Mouse (Mus musculus): ENCODE data around the gene Ciita. TPM values are rescaled to one million over a fixed set of nuclear protein-coding genes. Genes with fewer than 3 reads are reported as not detected.

The Ciita gene
- total and polyA plus RNA-seq, 3 experiments: 39.1 to 69.6 (median 39.8) TPM

- in situ Hi-C loops (cut with MboI; ENCODE audit: low pct_ligation_motif_present, low pct_unique_long_range_greater_than_20kb, low sequenced_read_pairs): loop anchor here (25.0 kb wide), 1 partner anchor 441 kb away; no protein-coding TSS in a partner anchor
These were observed 48.5 kb downstream of the Ciita start for GRCm38 (mm10) chr16:10528382-10528781.

GRCm38 (mm10) chr16:10530179-10530578 lies 50.3 kb downstream of the Ciita start:
- no peak for DNase-seq (ENCODE audit: extremely low read depth)
- dilution Hi-C loops (cut with MboI; ENCODE audit: extremely low pct_ligation_motif_present, extremely low pct_unique_long_range_greater_than_20kb, low sequenced_read_pairs): no loop called here
- H3K9ac ChIP-seq (ENCODE audit: insufficient read depth, low read depth): no peak overlapping the region
- H3K79me2 ChIP-seq (replicated peaks; ENCODE audit: control insufficient read depth, extremely low read depth, insufficient read depth, poor library complexity, severe bottlenecking): no peaks in the 10 kb centered on the region
- H3K9me3 ChIP-seq (replicated peaks; ENCODE audit: low read length): no peaks in the 10 kb centered on the region
- H3K27ac ChIP-seq (ENCODE audit: insufficient read depth, low read depth): no peak overlapping the region
- in situ Hi-C loops (cut with MboI; ENCODE audit: low pct_ligation_motif_present, low pct_unique_long_range_greater_than_20kb, low sequenced_read_pairs): loop anchor here (25.0 kb wide), 1 partner anchor 443 kb away; no protein-coding TSS in a partner anchor
- H3K4me2 ChIP-seq (ENCODE audit: insufficient read depth, low read depth, poor library complexity, severe bottlenecking): no peak overlapping the region
- no peak for TF ChIP-seq CTCF (conservative IDR thresholded peaks at IDR 0.05 in 1 of 2, IDR thresholded peaks at IDR 0.05 in 1 of 2; ENCODE audit: low read depth in 2 of 2, low read length in 2 of 2)
- TF ChIP-seq EP300 (IDR thresholded peaks at IDR 0.05; ENCODE audit: low read length): no peak
- TF ChIP-seq TCF12 (IDR thresholded peaks at IDR 0.05; ENCODE audit: low read depth, low read length): no peak
- TF ChIP-seq JUN (IDR thresholded peaks at IDR 0.05; ENCODE audit: insufficient read depth, low read depth, low read length): no peak
- TF ChIP-seq JUND (conservative IDR thresholded peaks at IDR 0.05; ENCODE audit: low read depth, low read length): no peak
- TF ChIP-seq NELFE (IDR thresholded peaks at IDR 0.05; ENCODE audit: low read depth, low read length): no peak
- TF ChIP-seq ZC3H11A (IDR thresholded peaks at IDR 0.05; ENCODE audit: low read depth, low read length): no peak
- no peak for TF ChIP-seq NRF1 (IDR thresholded peaks at IDR 0.05; ENCODE audit: low read depth, low read length)
- no peak overlapping the region for H3K4me3 ChIP-seq (replicated peaks in 1 of 3; ENCODE audit: low read depth in 2 of 3, low read length in 2 of 3, poor library complexity in 1 of 3)
- H3K4me1 ChIP-seq (ENCODE audit: control insufficient read depth in 1 of 2, insufficient read depth in 2 of 2): no peaks in the 10 kb centered on the region
- peaks cover 48 to 95% of the 10 kb centered on the region in 2 experiments for H3K36me3 ChIP-seq (replicated peaks in 1 of 2; ENCODE audit: control insufficient read depth in 1 of 2, insufficient read depth in 1 of 2, low read length in 1 of 2)
- no peaks in the 10 kb centered on the region for H3K27me3 ChIP-seq (replicated peaks)

More at GRCm38 (mm10) chr16:10528382-10528781, 48.5 kb downstream of the Ciita start:
- Histone ChIP-seq H3K27ac (ENCODE audit: insufficient read depth, low read depth) (no peak overlapping the region), H3K4me2 (ENCODE audit: insufficient read depth, low read depth, poor library complexity, severe bottlenecking) (no peak overlapping the region), H3K79me2 (replicated peaks; ENCODE audit: control insufficient read depth, extremely low read depth, insufficient read depth, poor library complexity, severe bottlenecking) (no peaks in the 10 kb centered on the region), H3K4me3 (replicated peaks in 1 of 3; ENCODE audit: low read depth in 2 of 3, low read length in 2 of 3, poor library complexity in 1 of 3) (no peak overlapping the region), H3K4me1 (ENCODE audit: control insufficient read depth in 1 of 2, insufficient read depth in 2 of 2) (0 out of 4 replicates have a peak, but pooled peaks cover 0 to 4% of the 10 kb centered on the region in 2 experiments), H3K36me3 (replicated peaks in 1 of 2; ENCODE audit: control insufficient read depth in 1 of 2, insufficient read depth in 1 of 2, low read length in 1 of 2) (peaks cover 60 to 99% of the 10 kb centered on the region in 2 experiments), H3K9me3 (replicated peaks; ENCODE audit: low read length) (no peaks in the 10 kb centered on the region), H3K27me3 (replicated peaks) (no peaks in the 10 kb centered on the region), H3K9ac (ENCODE audit: insufficient read depth, low read depth) (no peak overlapping the region)
- no peak for TF ChIP-seq E2F4 (IDR thresholded peaks at IDR 0.05; ENCODE audit: insufficient replicate concordance, low read depth, low read length)
- TF ChIP-seq POLR2AphosphoS2 (IDR thresholded peaks at IDR 0.05; ENCODE audit: low read depth, low read length): peak; percentile 73; the same call in 1 of the 2 replicates
- dilution Hi-C loops (cut with MboI; ENCODE audit: extremely low pct_ligation_motif_present, extremely low pct_unique_long_range_greater_than_20kb, low sequenced_read_pairs): no loop called here
- DNase-seq (ENCODE audit: extremely low read depth): no peak

- in situ Hi-C loops (cut with MboI; ENCODE audit: low pct_ligation_motif_present, low pct_unique_long_range_greater_than_20kb, low sequenced_read_pairs): loop anchor here (25.0 kb wide), 1 partner anchor 446 kb away; no protein-coding TSS in a partner anchor
- H3K27me3 ChIP-seq (replicated peaks): no peaks in the 10 kb centered on the region
- peaks cover 21 to 86% of the 10 kb centered on the region in 2 experiments for H3K36me3 ChIP-seq (replicated peaks in 1 of 2; ENCODE audit: control insufficient read depth in 1 of 2, insufficient read depth in 1 of 2, low read length in 1 of 2)
- no peak overlapping the region for H3K9ac ChIP-seq (ENCODE audit: insufficient read depth, low read depth)
- H3K9me3 ChIP-seq (replicated peaks; ENCODE audit: low read length): no peaks in the 10 kb centered on the region
- TF ChIP-seq RCOR1 (conservative IDR thresholded peaks at IDR 0.05; ENCODE audit: low read depth, low read length) (no peak), ZMIZ1 (IDR thresholded peaks at IDR 0.05; ENCODE audit: low read depth, low read length) (0 out of 2 replicates have a peak, but pooled peaks have one; percentile 3)
- no peak overlapping the region for H3K27ac ChIP-seq (ENCODE audit: insufficient read depth, low read depth)
- dilution Hi-C loops (cut with MboI; ENCODE audit: extremely low pct_ligation_motif_present, extremely low pct_unique_long_range_greater_than_20kb, low sequenced_read_pairs): no loop called here
- no peak overlapping the region for H3K4me3 ChIP-seq (replicated peaks in 1 of 3; ENCODE audit: low read depth in 2 of 3, low read length in 2 of 3, poor library complexity in 1 of 3)
- H3K79me2 ChIP-seq (replicated peaks; ENCODE audit: control insufficient read depth, extremely low read depth, insufficient read depth, poor library complexity, severe bottlenecking): no peaks in the 10 kb centered on the region
- no peak overlapping the region for H3K4me2 ChIP-seq (ENCODE audit: insufficient read depth, low read depth, poor library complexity, severe bottlenecking)
- DNase-seq (ENCODE audit: extremely low read depth): no peak
- peaks cover 0 to 12% of the 10 kb centered on the region in 2 experiments; a peak in 2 of 4 replicates for H3K4me1 ChIP-seq (ENCODE audit: control insufficient read depth in 1 of 2, insufficient read depth in 2 of 2)
These were observed 53.9 kb downstream of the Ciita start for GRCm38 (mm10) chr16:10533781-10534180.

Measured in CH12.LX (cell line).